Mouse (Mus musculus) heart, embryonic 16.5 days (tissue): ENCODE results near the gene Atp13a1. TPM values are rescaled to one million over a fixed set of nuclear protein-coding genes. Genes with fewer than 3 reads are reported as not detected.

Experiments
- ATAC-seq: fragments of 200-750 bp; cut with Nextera tagmentation; replicated peaks from 2 replicates; pipeline ENCODE4 v1.8.0; 2017; ENCODE audit warnings: moderate number of reproducible peaks; ENCODE audit not compliant: insufficient read depth, low FRiP score; ENCODE audit errors: extremely low read depth
- H3K27ac ChIP-seq: fragments of 300-500 bp; sonication (generic); 2 replicates; pipeline ENCODE4 v1.5.1; 2014; ENCODE audit warnings: mild to moderate bottlenecking, low read length, control low read depth, moderate library complexity
- H3K27me3 ChIP-seq: fragments of 300-500 bp; sonication (generic); 2 replicates; pipeline ENCODE4 v1.6.1; 2014; ENCODE audit warnings: low read length, mixed read lengths; ENCODE audit not compliant: control insufficient read depth, insufficient read depth
- H3K36me3 ChIP-seq: fragments of 300-500 bp; sonication (generic); 2 replicates; pipeline ENCODE4 v1.6.1; 2014; ENCODE audit not compliant: control insufficient read depth, insufficient read depth
- H3K4me1 ChIP-seq: fragments of 300-500 bp; sonication (generic); 2 replicates; pipeline ENCODE4 v1.6.1; 2014; ENCODE audit warnings: low read length, mixed read lengths; ENCODE audit not compliant: control insufficient read depth, insufficient read depth
- H3K4me2 ChIP-seq: fragments of 300-500 bp; sonication (generic); 2 replicates; pipeline ENCODE4 v1.6.1; 2014; ENCODE audit warnings: low read depth, mild to moderate bottlenecking, control low read depth, low read length
- H3K4me3 ChIP-seq: fragments of 300-500 bp; sonication (generic); 2 replicates; pipeline ENCODE4 v1.5.1; 2014; ENCODE audit warnings: mild to moderate bottlenecking, control low read depth, low read length
- H3K9ac ChIP-seq: fragments of 300-500 bp; sonication (generic); 2 replicates; pipeline ENCODE4 v1.6.1; 2014; ENCODE audit warnings: low read length, control low read depth
- H3K9me3 ChIP-seq: fragments of 300-500 bp; sonication (generic); replicated peaks from 2 replicates; pipeline ENCODE4 v1.6.1; 2016; ENCODE audit warnings: low read length; ENCODE audit not compliant: control insufficient read depth
- WGBS: fragments of 180-500 bp; shearing (Covaris S2); extraction: QIAGEN DNeasy Blood & Tissue Kit; methylation state at CpG from one replicate; pipeline ENCODE4 v1.1.7; 2014; 5-methylcytosine and 5-hydroxymethylcytosine counted together
- polyA plus RNA-seq: library from polyadenylated mRNA; unstranded; fragments of >200 nt; fragmentation: Nextera tagmentation; extraction: Ambion mirVana; gene quantifications from 2 replicates; pipeline ENCODE4 v1.2.1, GENCODE M21; 2015

Gene Atp13a1
- 29.3 TPM in 2 replicates for polyA plus RNA-seq

DNA sequence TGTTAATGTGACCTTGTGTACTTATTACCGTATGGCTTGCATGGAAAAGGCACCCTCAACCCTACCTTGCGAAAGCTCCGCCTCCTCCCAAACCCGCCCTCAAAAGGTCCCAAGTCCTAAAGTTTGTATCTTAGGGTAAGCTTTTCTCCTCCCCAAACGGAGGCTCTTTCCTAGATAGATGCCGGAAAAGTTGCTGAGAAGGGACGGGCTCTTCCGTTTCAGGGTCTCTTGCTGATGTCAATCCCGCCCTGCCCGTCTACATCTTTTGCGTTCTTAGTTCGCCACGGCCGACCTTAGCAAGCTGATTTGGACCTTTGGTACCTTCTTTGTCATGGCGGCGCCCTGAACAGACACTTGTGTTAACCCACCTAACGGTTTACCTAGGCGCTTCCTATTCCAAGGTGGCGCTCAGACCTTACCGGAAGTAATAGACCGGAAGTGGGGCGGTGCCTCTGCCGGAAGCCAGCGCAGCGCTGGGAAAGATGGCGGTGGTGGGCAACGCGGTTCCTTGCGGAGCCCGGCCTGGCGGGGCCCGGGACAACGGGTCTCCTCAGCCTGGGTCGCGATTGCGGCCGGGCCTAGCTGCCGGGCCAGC lies at the start of gene Atp13a1, which contains the start of gene Zfp866:
Gene Atp13a1, plus strand, starts transcription at position 391 of the 595 bp plus-strand sequence.
Gene Zfp866, minus strand, starts transcription at position 406 of the 595 bp plus-strand sequence.
- H3K27me3 ChIP-seq: no peaks in the 10 kb centered on the region
- no peaks in the 10 kb centered on the region for H3K9me3 ChIP-seq
- peak within 1 kb of the TSS; percentile 94 for H3K27ac ChIP-seq
- ATAC-seq: peak; percentile 94
- H3K36me3 ChIP-seq: peaks cover 17% of the 10 kb centered on the region
- H3K4me2 ChIP-seq: peak within 1 kb of the TSS; percentile 76
- under 1% methylated on average over 38 of the region's 38 CpGs for WGBS
- peak within 1 kb of the TSS; percentile 98 for H3K4me3 ChIP-seq
- H3K4me1 ChIP-seq: peaks cover 16% of the 10 kb centered on the region
- H3K9ac ChIP-seq: peak within 1 kb of the TSS; percentile 97

DNA sequence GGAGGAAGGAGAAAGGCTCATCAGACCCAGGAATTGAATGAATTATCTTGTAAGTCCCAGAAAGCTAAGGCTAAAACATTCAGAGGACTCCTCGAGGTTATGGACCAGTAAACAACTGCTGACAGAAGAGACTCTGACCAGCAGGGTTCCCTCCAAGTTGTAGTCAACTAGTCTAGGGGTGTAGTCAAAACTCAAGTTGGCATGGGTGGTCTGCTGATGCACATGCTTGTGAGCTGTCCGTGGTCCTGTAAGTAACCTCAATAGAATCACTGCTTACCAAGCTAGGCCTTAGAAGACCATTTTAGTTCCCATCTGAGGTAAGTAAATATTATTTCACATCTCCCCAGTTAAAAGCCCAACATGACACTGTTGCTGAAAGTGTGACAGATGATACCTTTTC lies 49.7 kb upstream of the Atp13a1 start:
- H3K27ac ChIP-seq: no peak overlapping the region
- H3K9me3 ChIP-seq: no peaks in the 10 kb centered on the region
- peaks cover 11% of the 10 kb centered on the region for H3K36me3 ChIP-seq
- no peaks in the 10 kb centered on the region for H3K4me1 ChIP-seq
- H3K4me2 ChIP-seq: no peak overlapping the region
- no peak overlapping the region for H3K4me3 ChIP-seq
- no peak for ATAC-seq
- WGBS: 77% methylated on average over 2 of the region's 2 CpGs
- no peaks in the 10 kb centered on the region for H3K27me3 ChIP-seq
- H3K9ac ChIP-seq: no peak overlapping the region

DNA sequence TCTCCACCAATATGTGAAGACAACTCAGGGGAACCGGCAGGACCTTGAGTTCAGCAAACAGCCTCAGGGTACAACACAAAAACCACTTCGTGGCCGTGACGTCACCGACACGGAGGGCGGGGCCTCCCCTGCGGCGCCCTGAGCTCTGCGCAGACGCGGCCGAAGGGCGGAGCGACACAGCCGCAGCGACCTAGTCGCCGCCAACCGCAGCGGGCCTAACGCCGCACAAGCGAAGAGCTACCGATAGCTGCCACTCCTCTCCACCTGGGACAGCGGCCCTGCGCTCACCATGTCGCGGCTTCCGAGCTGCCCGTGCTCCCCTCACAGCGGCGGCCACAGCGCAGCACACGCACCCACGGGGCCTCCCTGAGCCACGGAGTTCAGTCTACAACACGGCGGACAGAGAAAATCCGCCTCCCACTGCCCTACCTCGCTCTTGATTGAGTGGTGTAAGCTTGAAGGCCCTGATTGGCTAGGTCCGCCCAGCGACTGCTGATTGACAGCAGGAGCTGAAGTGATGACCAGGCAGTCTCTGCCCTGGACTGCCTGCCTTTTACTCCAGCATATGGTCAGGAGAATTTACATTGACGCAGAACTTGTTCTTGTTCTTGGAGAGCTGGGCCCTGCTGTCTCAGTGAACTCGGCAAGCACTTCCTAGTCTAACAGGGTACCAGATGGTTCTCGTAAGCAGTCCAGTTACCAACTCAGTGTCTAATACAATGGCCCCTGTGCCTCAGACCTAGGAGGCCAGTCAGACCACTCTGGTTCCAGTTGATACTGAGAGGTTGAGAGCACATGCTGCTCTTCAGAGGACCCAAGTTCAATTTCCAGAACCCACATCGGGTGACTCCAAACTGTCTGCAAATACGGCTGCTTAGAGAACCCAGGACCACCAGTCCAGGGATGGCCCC lies 41.2 kb upstream of the Atp13a1 start, which contains the start of gene Zfp963:
Gene Zfp963, minus strand, starts transcription at position 427 of the 911 bp plus-strand sequence.
- 0 out of 2 replicates have a peak, but pooled peaks cover 4% of the 10 kb centered on the region for H3K36me3 ChIP-seq
- no peaks in the 10 kb centered on the region for H3K27me3 ChIP-seq
- peak within 1 kb of the TSS; percentile 89 for H3K4me3 ChIP-seq
- peaks cover 8% of the 10 kb centered on the region for H3K4me1 ChIP-seq
- peak within 1 kb of the TSS; percentile 100 for H3K27ac ChIP-seq
- H3K4me2 ChIP-seq: peak within 1 kb of the TSS; percentile 66
- peak; percentile 99 for ATAC-seq
- WGBS: 3% methylated on average over 48 of the region's 48 CpGs
- H3K9me3 ChIP-seq: no peaks in the 10 kb centered on the region
- H3K9ac ChIP-seq: peak within 1 kb of the TSS; percentile 99

DNA sequence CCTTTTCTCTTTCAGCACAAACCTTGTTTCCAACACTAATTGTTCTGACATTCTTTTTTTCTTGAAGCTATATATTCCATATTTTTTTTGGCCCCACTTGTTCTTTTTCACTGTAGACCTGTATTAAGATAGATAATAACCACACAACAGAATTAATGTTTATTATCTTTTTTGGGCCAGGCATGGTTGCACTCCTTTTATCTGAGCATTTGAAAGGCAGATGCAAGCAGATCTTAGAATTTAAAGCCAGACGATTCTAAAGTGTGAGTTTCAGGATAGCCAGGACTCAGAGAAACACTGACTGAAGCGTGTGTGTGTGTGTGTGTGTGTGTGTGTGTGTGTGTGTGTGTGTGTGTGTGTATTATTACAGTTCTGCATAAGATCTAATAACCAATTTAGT lies 38.5 kb upstream of the Atp13a1 start:
- H3K4me3 ChIP-seq: no peak overlapping the region
- WGBS: 87% methylated on average over 2 of the region's 2 CpGs

DNA sequence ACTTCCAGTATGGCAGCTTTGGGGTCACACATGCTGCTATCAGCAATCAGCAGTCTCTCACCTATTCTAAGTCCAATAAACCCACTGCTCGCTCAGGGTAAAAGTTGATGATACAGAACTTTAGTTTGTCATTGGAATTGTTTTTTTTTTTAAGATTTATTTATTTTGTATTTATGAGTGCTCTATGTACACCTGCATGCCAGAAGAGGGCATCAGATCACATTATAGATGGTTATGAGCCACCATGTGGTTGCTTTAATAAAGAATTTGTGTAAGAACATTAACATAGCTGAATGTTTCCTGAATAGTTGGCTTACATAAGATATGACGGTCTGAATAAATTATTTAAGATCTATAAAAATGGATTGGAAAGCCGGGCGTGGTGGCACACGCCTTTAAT lies 32.6 kb upstream of the Atp13a1 start:
- no peaks in the 10 kb centered on the region for H3K27me3 ChIP-seq
- no peak overlapping the region for H3K27ac ChIP-seq
- H3K4me2 ChIP-seq: no peak overlapping the region
- H3K4me3 ChIP-seq: no peak overlapping the region
- no peak for ATAC-seq
- peaks cover 14% of the 10 kb centered on the region for H3K36me3 ChIP-seq
- 96% methylated on average over 5 of the region's 5 CpGs for WGBS
- no peaks in the 10 kb centered on the region for H3K9me3 ChIP-seq
- no peak overlapping the region for H3K9ac ChIP-seq
- no peaks in the 10 kb centered on the region for H3K4me1 ChIP-seq

More for the DNA sequence above, 38.5 kb upstream of the Atp13a1 start:
- Histone ChIP-seq H3K36me3 (peaks cover 11% of the 10 kb centered on the region; the same call in 1 of the 2 replicates), H3K4me1 (peaks cover 8% of the 10 kb centered on the region), H3K27ac (no peak overlapping the region), H3K9ac (no peak overlapping the region), H3K4me2 (no peak overlapping the region), H3K27me3 (no peaks in the 10 kb centered on the region), H3K9me3 (no peaks in the 10 kb centered on the region)
- ATAC-seq: no peak

DNA sequence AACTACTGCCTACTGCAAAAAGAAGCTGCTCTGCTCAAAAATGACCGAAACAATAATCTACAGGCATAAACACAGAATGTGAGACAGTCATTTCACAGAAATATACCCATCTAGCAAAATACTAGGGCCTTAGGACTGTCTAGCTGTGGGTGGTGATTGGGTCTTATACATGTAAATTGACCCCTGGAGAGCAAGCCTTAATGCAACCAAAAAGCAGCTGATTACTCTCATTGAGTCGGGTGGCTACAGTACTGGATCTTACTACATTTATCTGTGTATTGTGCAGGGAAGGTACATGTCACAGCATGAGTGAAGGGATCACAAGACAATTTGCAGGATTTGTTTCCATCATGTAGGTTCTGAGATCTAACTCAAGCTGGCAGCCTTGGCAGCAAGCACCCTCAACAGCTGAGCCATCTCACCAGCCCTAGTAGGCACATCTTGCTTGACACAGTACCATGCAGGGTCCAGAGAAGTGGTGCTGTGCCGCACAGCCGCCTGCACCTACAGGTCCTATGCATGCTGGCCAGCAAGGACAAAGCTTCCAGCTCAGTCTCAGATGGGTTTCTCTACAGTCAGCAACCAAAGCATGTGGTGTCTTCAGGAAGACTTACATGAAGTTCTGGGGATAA lies 29.0 kb upstream of the Atp13a1 start:
- H3K27me3 ChIP-seq: no peaks in the 10 kb centered on the region
- ATAC-seq: no peak
- H3K4me1 ChIP-seq: no peaks in the 10 kb centered on the region
- WGBS: 90% methylated on average over 4 of the region's 4 CpGs
- H3K4me2 ChIP-seq: no peak overlapping the region
- no peak overlapping the region for H3K27ac ChIP-seq
- H3K4me3 ChIP-seq: no peak overlapping the region
- peaks cover 19% of the 10 kb centered on the region for H3K9me3 ChIP-seq
- no peak overlapping the region for H3K9ac ChIP-seq
- H3K36me3 ChIP-seq: peaks cover 39% of the 10 kb centered on the region

DNA sequence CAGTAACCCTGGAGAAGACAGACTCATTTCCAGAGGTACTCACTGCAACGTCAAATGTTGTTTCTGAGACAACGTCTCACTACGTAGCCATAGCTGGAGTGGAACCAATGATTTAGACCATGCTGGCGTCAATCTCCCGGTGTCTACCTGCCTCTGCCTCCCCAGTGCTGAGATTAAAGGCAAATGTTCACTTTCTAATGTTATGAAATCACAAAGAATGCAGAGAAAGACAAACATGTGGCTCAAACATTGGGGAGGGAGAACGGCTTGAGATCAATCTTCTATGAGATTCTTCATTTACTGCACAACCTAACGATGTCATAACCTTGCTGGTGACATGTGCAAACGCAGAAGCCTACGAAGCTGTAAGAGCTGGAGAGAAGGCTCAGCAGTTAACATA lies 19.7 kb upstream of the Atp13a1 start:
- H3K27ac ChIP-seq: no peak overlapping the region
- no peak overlapping the region for H3K4me2 ChIP-seq
- H3K9ac ChIP-seq: no peak overlapping the region
- peaks cover 14% of the 10 kb centered on the region for H3K9me3 ChIP-seq
- H3K36me3 ChIP-seq: peaks cover 27% of the 10 kb centered on the region
- H3K4me3 ChIP-seq: no peak overlapping the region
- peaks cover 17% of the 10 kb centered on the region for H3K4me1 ChIP-seq
- 88% methylated on average over 9 of the region's 9 CpGs for WGBS
- no peak for ATAC-seq
- no peaks in the 10 kb centered on the region for H3K27me3 ChIP-seq

DNA sequence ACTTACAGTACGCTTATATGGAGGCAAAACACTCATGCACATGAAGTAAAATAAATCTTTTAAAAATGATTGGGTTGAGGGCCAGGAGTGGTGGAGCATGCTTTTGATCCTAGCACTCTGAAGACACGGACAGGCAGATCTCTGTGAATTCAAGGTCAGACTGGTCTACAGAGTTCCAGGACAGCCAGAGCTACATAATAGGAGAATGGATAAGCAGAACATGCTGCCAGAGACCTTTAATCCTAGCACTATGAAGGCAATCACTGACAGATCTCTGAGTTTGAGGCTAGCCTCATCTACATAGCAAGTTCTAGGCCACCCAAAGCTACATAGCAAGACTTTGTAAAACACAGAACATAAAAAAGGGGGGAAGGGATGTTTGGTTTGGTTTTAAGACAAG lies 18.9 kb upstream of the Atp13a1 start:
- Histone ChIP-seq H3K27ac (no peak overlapping the region), H3K9ac (no peak overlapping the region), H3K4me3 (no peak overlapping the region), H3K36me3 (peaks cover 19% of the 10 kb centered on the region), H3K27me3 (no peaks in the 10 kb centered on the region), H3K9me3 (peaks cover 5% of the 10 kb centered on the region), H3K4me2 (no peak overlapping the region), H3K4me1 (peaks cover 17% of the 10 kb centered on the region)
- 79% methylated on average over 2 of the region's 2 CpGs for WGBS
- no peak for ATAC-seq
